Mouse (Mus musculus) CH12.LX (cell line): Measurements from ENCODE around the gene Lrrc42. TPM values are rescaled to one million over a fixed set of nuclear protein-coding genes. Genes with fewer than 3 reads are reported as not detected.

Source experiments
- DNase-seq: peaks from one replicate; pipeline ENCODE4 v3.0.0-alpha.2; 2013; ENCODE audit errors: extremely low read depth
- H3K27ac ChIP-seq: 2 replicates; pipeline ENCODE4 v1.5.1; 2012; ENCODE audit warnings: low read depth, mild to moderate bottlenecking, control low read depth, moderate library complexity; ENCODE audit not compliant: insufficient read depth
- H3K27me3 ChIP-seq: replicated peaks from 2 replicates; pipeline ENCODE3; 2012; ENCODE audit warnings: inconsistent platforms
- H3K36me3 ChIP-seq, 2 experiments: replicated peaks in 1 of 2; 2 replicates each; pipeline versions ENCODE3 to v1.6.1; 2012; ENCODE audit warnings: inconsistent platforms in 1 of 2, low read length in 1 of 2, mild to moderate bottlenecking in 1 of 2, mixed read lengths in 1 of 2, moderate library complexity in 1 of 2; ENCODE audit not compliant: control insufficient read depth in 1 of 2, insufficient read depth in 1 of 2
- H3K4me1 ChIP-seq, 2 experiments: 2 replicates each; pipeline ENCODE4 v1.6.1; 2012; ENCODE audit warnings: inconsistent platforms in 1 of 2, moderate library complexity in 1 of 2; ENCODE audit not compliant: insufficient read depth in 2 of 2, control insufficient read depth in 1 of 2
- H3K4me2 ChIP-seq: 2 replicates; pipeline ENCODE4 v1.6.1; 2012; ENCODE audit warnings: low read depth, mild to moderate bottlenecking, control low read depth; ENCODE audit not compliant: poor library complexity, insufficient read depth, severe bottlenecking
- H3K4me3 ChIP-seq, 3 experiments: fragments of 150-350 bp in 1 of 3; sonication (generic) in 1 of 3; replicated peaks in 1 of 3; 2 replicates each; pipeline versions ENCODE3 to v1.5.1; 2011 to 2012; ENCODE audit warnings: low read depth in 2 of 3, low read length in 2 of 3, mild to moderate bottlenecking in 2 of 3, moderate library complexity in 2 of 3, control low read depth in 1 of 3, improper control_type of control experiment in 1 of 3, inconsistent platforms in 1 of 3, mixed read lengths in 1 of 3; ENCODE audit not compliant: poor library complexity in 1 of 3
- H3K79me2 ChIP-seq: replicated peaks from 2 replicates; pipeline ENCODE4 v1.6.1; 2012; ENCODE audit warnings: mild to moderate bottlenecking, moderate library complexity; ENCODE audit not compliant: control insufficient read depth, poor library complexity, insufficient read depth, severe bottlenecking; ENCODE audit errors: extremely low read depth
- H3K9ac ChIP-seq: 2 replicates; pipeline ENCODE4 v1.6.1; 2012; ENCODE audit warnings: low read depth, mild to moderate bottlenecking, control low read depth, moderate library complexity; ENCODE audit not compliant: insufficient read depth
- H3K9me3 ChIP-seq: replicated peaks from 2 replicates; pipeline ENCODE3; 2012; ENCODE audit warnings: low read length, inconsistent platforms, mixed read lengths
- BHLHE40 ChIP-seq: IDR thresholded peaks from 2 replicates; pipeline ENCODE4 v1.6.1; 2011; ENCODE audit warnings: mild to moderate bottlenecking, low read depth, low read length, improper control_type of control experiment
- CHD1 ChIP-seq: IDR thresholded peaks from 2 replicates; pipeline ENCODE4 v1.6.1; 2012; ENCODE audit warnings: low read depth, low read length, improper control_type of control experiment, inconsistent platforms
- E2F4 ChIP-seq: IDR thresholded peaks from 2 replicates; pipeline ENCODE4 v1.6.1; 2011; ENCODE audit warnings: low read depth, low read length, improper control_type of control experiment; ENCODE audit not compliant: insufficient replicate concordance
- ELF1 ChIP-seq: IDR thresholded peaks from 2 replicates; pipeline ENCODE4 v1.6.1; 2014; ENCODE audit warnings: low read depth, mild to moderate bottlenecking, inconsistent platforms, low read length, improper control_type of control experiment
- HCFC1 ChIP-seq: IDR thresholded peaks from 2 replicates; pipeline ENCODE4 v1.6.1; 2012; ENCODE audit warnings: low read depth, mild to moderate bottlenecking, inconsistent platforms, low read length, improper control_type of control experiment
- IRF4 ChIP-seq: IDR thresholded peaks from 2 replicates; pipeline ENCODE4 v1.6.1; 2014; ENCODE audit warnings: low read depth, mild to moderate bottlenecking, inconsistent platforms, low read length, improper control_type of control experiment
- JUND ChIP-seq: conservative IDR thresholded peaks from 2 replicates; pipeline ENCODE4 v1.6.1; 2011; ENCODE audit warnings: low read depth, low read length, improper control_type of control experiment
- KAT2A ChIP-seq: IDR thresholded peaks from 2 replicates; pipeline ENCODE4 v1.6.1; 2012; ENCODE audit warnings: low read length, improper control_type of control experiment, inconsistent platforms; ENCODE audit not compliant: insufficient replicate concordance
- MXI1 ChIP-seq: IDR thresholded peaks from 2 replicates; pipeline ENCODE4 v1.6.1; 2011; ENCODE audit warnings: mild to moderate bottlenecking, low read depth, low read length, improper control_type of control experiment
- NRF1 ChIP-seq: IDR thresholded peaks from 2 replicates; pipeline ENCODE4 v1.6.1; 2014; ENCODE audit warnings: low read depth, mild to moderate bottlenecking, inconsistent platforms, low read length, improper control_type of control experiment, moderate library complexity
- POLR2AphosphoS2 ChIP-seq: IDR thresholded peaks from 2 replicates; pipeline ENCODE4 v1.6.1; 2011; ENCODE audit warnings: low read depth, low read length, improper control_type of control experiment
- RAD21 ChIP-seq: IDR thresholded peaks from 2 replicates; pipeline ENCODE4 v1.6.1; 2011; ENCODE audit warnings: low read depth, mild to moderate bottlenecking, low read length, improper control_type of control experiment, moderate library complexity
- RCOR1 ChIP-seq: conservative IDR thresholded peaks from 2 replicates; pipeline ENCODE4 v1.6.1; 2012; ENCODE audit warnings: low read depth, mild to moderate bottlenecking, inconsistent platforms, low read length, improper control_type of control experiment
- SIN3A ChIP-seq: IDR thresholded peaks from 2 replicates; pipeline ENCODE4 v1.6.1; 2012; ENCODE audit warnings: low read length, improper control_type of control experiment, inconsistent platforms
- SMC3 ChIP-seq: IDR thresholded peaks from 2 replicates; pipeline ENCODE4 v1.6.1; 2011; ENCODE audit warnings: low read depth, low read length, improper control_type of control experiment
- USF1 ChIP-seq: IDR thresholded peaks from 2 replicates; pipeline ENCODE4 v1.6.1; 2014; ENCODE audit warnings: low read depth, mild to moderate bottlenecking, inconsistent platforms, low read length, improper control_type of control experiment
- ZC3H11A ChIP-seq: IDR thresholded peaks from 2 replicates; pipeline ENCODE4 v1.6.1; 2012; ENCODE audit warnings: low read depth, mild to moderate bottlenecking, inconsistent platforms, low read length, improper control_type of control experiment
- ZMIZ1 ChIP-seq: IDR thresholded peaks from 2 replicates; pipeline ENCODE4 v1.6.1; 2012; ENCODE audit warnings: low read depth, mild to moderate bottlenecking, inconsistent platforms, low read length, improper control_type of control experiment
- ZNF384 ChIP-seq: IDR thresholded peaks from 2 replicates; pipeline ENCODE4 v1.6.1; 2012; ENCODE audit warnings: low read depth, low read length, improper control_type of control experiment, inconsistent platforms
- dilution Hi-C: fragments of 300-500 bp; cut with MboI; formaldehyde crosslinking; loops from 2 replicates; pipeline ENCODE4 v1.14.3; 2020; ENCODE audit warnings: low sequenced_read_pairs; ENCODE audit not compliant: extremely low pct_unique_long_range_greater_than_20kb, extremely low pct_ligation_motif_present
- in situ Hi-C: fragments of 300-500 bp; cut with MboI; formaldehyde crosslinking; loops from 3 replicates; pipeline ENCODE4 v1.14.3; 2019; ENCODE audit warnings: low sequenced_read_pairs, low pct_ligation_motif_present, low pct_unique_long_range_greater_than_20kb, mixed read lengths
- polyA plus RNA-seq: library from polyadenylated mRNA; unstranded; fragments of >175 nt; gene quantifications from 2 replicates; pipeline ENCODE4 v1.2.1, GENCODE M21; 2012; ENCODE audit warnings: low read depth; ENCODE audit not compliant: insufficient read length
- total RNA-seq, 2 experiments: library from RNA; depleted of rRNA; stranded (reverse); fragments of 300-350 nt in 1 of 2; fragments of >200 nt in 1 of 2; gene quantifications; 2 replicates each; pipeline ENCODE4 v1.2.3; 2012 to 2014

Lrrc42 gene
- total and polyA plus RNA-seq, 3 experiments = 13.0 to 48.2 (median 24.9) TPM

GRCm38 (mm10) chr4:107240196-107240595 is 13.1 kb downstream of the Lrrc42 start:
- Histone ChIP-seq H3K4me3 (no peak overlapping the region), H3K36me3 (peaks cover 33 to 81% of the 10 kb centered on the region in 2 experiments)
- dilution Hi-C loops = no loop called here

GRCm38 (mm10) chr4:107238253-107238652 is 15.1 kb downstream of the Lrrc42 start:
- no peaks in the 10 kb centered on the region for H3K27me3 ChIP-seq
- no peak overlapping the region for H3K9ac ChIP-seq
- DNase-seq = no peak
- H3K27ac ChIP-seq = no peak overlapping the region
- peaks cover 45 to 85% of the 10 kb centered on the region in 2 experiments for H3K36me3 ChIP-seq
- peaks cover 3 to 5% of the 10 kb centered on the region in 2 experiments; a peak in 3 of 4 replicates for H3K4me1 ChIP-seq
- in situ Hi-C loops (no loop called here), dilution Hi-C loops (no loop called here)
- no peak overlapping the region for H3K4me2 ChIP-seq
- TF ChIP-seq KAT2A = no peak
- no peak for TF ChIP-seq USF1
- no peak for TF ChIP-seq MXI1
- TF ChIP-seq JUND = no peak
- no peak for TF ChIP-seq BHLHE40
- no peak for TF ChIP-seq CHD1
- TF ChIP-seq SIN3A = no peak
- TF ChIP-seq HCFC1 = no peak
- no peak for TF ChIP-seq NRF1
- TF ChIP-seq RCOR1 = no peak
- TF ChIP-seq ZC3H11A = no peak
- no peaks in the 10 kb centered on the region for H3K9me3 ChIP-seq
- H3K79me2 ChIP-seq = no peaks in the 10 kb centered on the region
- no peak overlapping the region for H3K4me3 ChIP-seq

More at GRCm38 (mm10) chr4:107240196-107240595, 13.1 kb downstream of the Lrrc42 start:
- Histone ChIP-seq H3K79me2 (no peaks in the 10 kb centered on the region), H3K4me2 (no peak overlapping the region), H3K9me3 (no peaks in the 10 kb centered on the region), H3K27ac (no peak overlapping the region), H3K27me3 (no peaks in the 10 kb centered on the region), H3K4me1 (peaks cover 7 to 18% of the 10 kb centered on the region in 2 experiments; a peak in 3 of 4 replicates), H3K9ac (no peak overlapping the region)
- no peak for DNase-seq
- in situ Hi-C loops = no loop called here
- TF ChIP-seq RAD21 = no peak
- TF ChIP-seq ZMIZ1 = no peak
- no peak for TF ChIP-seq E2F4
- TF ChIP-seq JUND = no peak
- no peak for TF ChIP-seq SIN3A
- TF ChIP-seq RCOR1 = no peak
- no peak for TF ChIP-seq SMC3
- TF ChIP-seq ELF1 = no peak
- TF ChIP-seq NRF1 = no peak
- TF ChIP-seq POLR2AphosphoS2 = no peak
- TF ChIP-seq IRF4 = no peak
- no peak for TF ChIP-seq ZNF384
- TF ChIP-seq, all 38 proteins: peak for 0
